Mouse (Mus musculus): ENCODE measurements around the gene Klk11.

Gene Klk11

GRCm38 (mm10) chr7:43774364-43774763 is at the start of gene Klk11:
TSS of gene Klk11 (plus strand) at chr7:43774604.
- DNase-seq (ENCODE audit: low spot score) = no peak

GRCm38 (mm10) chr7:43747788-43748187 is 26.6 kb upstream of the Klk11 start:
- DNase-seq (ENCODE audit: low spot score) = no peak

- DNase-seq (ENCODE audit: low spot score) = no peak
Measured at GRCm38 (mm10) chr7:43752806-43753205, 21.6 kb upstream of the Klk11 start.

GRCm38 (mm10) chr7:43766484-43766883 is 7.9 kb upstream of the Klk11 start:
- no peak for DNase-seq (ENCODE audit: low spot score)

- DNase-seq (ENCODE audit: low spot score) = no peak
Measured at GRCm38 (mm10) chr7:43768597-43768996, 5.8 kb upstream of the Klk11 start, which contains the start of gene Klk12. TSS of gene Klk12 (plus strand) at chr7:43768897.

- DNase-seq (ENCODE audit: low spot score) = no peak
Measured at GRCm38 (mm10) chr7:43769636-43770035, 4.8 kb upstream of the Klk11 start.

- DNase-seq (ENCODE audit: low spot score) = no peak
Measured at GRCm38 (mm10) chr7:43770701-43771100, 3.7 kb upstream of the Klk11 start.

- DNase-seq (ENCODE audit: low spot score) = no peak
Measured at GRCm38 (mm10) chr7:43771916-43772315, 2.5 kb upstream of the Klk11 start.

GRCm38 (mm10) chr7:43772901-43773300 is 1.5 kb upstream of the Klk11 start:
- no peak for DNase-seq (ENCODE audit: low spot score)

GRCm38 (mm10) chr7:43774802-43775201 is 398 bp downstream of the Klk11 start:
- DNase-seq (ENCODE audit: low spot score) = no peak

GRCm38 (mm10) chr7:43775311-43776057 is 1.1 kb downstream of the Klk11 start:
- no peak for DNase-seq (ENCODE audit: low spot score)

GRCm38 (mm10) chr7:43776506-43776905 is 2.1 kb downstream of the Klk11 start:
- DNase-seq (ENCODE audit: low spot score) = no peak

GRCm38 (mm10) chr7:43777423-43777822 is 3.0 kb downstream of the Klk11 start:
- DNase-seq (ENCODE audit: low spot score) = no peak

GRCm38 (mm10) chr7:43778176-43778970 is 4.0 kb downstream of the Klk11 start:
- DNase-seq (ENCODE audit: low spot score) = no peak

- no peak for DNase-seq (ENCODE audit: low spot score)
Measured at GRCm38 (mm10) chr7:43780241-43780640, 5.8 kb downstream of the Klk11 start.

GRCm38 (mm10) chr7:43780746-43781145 is 6.3 kb downstream of the Klk11 start, which contains the start of gene Klk10:
TSS of gene Klk10 (plus strand) at chr7:43781035.
- DNase-seq (ENCODE audit: low spot score) = no peak

- DNase-seq (ENCODE audit: low spot score) = no peak
Measured at GRCm38 (mm10) chr7:43781541-43781940, 7.1 kb downstream of the Klk11 start.

GRCm38 (mm10) chr7:43782275-43783265 is 8.2 kb downstream of the Klk11 start:
- DNase-seq (ENCODE audit: low spot score) = peak; percentile 65

- no peak for DNase-seq (ENCODE audit: low spot score)
Measured at GRCm38 (mm10) chr7:43785286-43785685, 10.9 kb downstream of the Klk11 start.

- DNase-seq (ENCODE audit: low spot score) = no peak
Measured at GRCm38 (mm10) chr7:43788096-43788495, 13.7 kb downstream of the Klk11 start.

GRCm38 (mm10) chr7:43789295-43789694 is 14.9 kb downstream of the Klk11 start:
- DNase-seq (ENCODE audit: low spot score) = no peak

GRCm38 (mm10) chr7:43791591-43791990 is 17.2 kb downstream of the Klk11 start, which contains the start of gene Klk9:
TSS of gene Klk9 (plus strand) at chr7:43791891.
- DNase-seq (ENCODE audit: low spot score) = no peak

All from T-cell, adult 2 months (primary cell).